Mouse (Mus musculus): ENCODE data around the gene A3galt2.

The A3galt2 gene

DNA sequence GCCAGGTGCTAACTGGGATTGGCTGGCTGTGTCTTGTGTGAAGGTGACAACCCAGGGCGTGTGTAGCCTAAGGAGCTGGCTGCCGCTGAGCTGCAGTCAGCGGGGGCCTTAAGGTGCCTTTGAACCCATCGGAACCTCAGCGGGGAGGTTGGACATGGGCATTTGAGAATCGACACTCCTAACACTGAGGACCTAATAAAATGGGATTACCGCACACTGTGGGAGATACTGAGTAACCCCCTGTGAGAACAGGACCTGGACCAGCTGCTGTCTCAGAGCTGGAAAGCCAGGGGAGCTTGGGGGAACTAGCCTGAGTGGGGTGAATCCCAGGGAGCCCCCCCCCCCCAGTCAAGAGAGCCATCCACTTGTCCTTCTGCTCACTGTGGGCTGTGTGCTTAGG lies 1.6 kb upstream of the A3galt2 start:
- no peak for DNase-seq (ENCODE audit: low spot score in 2 of 2)

GRCm38 (mm10) chr4:128755900-128756299 lies 736 bp downstream of the A3galt2 start:
- no peak for DNase-seq (ENCODE audit: low spot score in 2 of 2)

DNA sequence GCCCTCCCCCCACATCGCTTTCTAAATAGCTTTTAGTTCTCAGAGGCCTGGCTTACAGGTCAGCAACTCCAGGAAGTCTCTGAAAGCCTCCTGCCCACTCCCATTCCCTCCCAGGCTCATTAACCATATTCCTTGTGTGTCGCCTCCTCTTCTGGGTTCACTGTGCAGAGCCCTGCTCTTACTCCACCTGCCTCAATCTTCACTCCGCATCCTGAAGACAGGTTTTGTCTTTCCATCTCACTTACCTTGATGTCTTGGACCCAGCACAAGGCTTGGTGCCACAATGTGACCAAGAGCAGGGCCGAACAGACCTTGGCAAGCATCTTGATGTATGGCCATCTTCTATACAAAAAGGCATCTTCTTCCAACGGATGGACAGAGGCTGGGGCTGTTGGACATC lies 4.0 kb downstream of the A3galt2 start:
- no peak for DNase-seq (ENCODE audit: low spot score in 2 of 2)

DNA sequence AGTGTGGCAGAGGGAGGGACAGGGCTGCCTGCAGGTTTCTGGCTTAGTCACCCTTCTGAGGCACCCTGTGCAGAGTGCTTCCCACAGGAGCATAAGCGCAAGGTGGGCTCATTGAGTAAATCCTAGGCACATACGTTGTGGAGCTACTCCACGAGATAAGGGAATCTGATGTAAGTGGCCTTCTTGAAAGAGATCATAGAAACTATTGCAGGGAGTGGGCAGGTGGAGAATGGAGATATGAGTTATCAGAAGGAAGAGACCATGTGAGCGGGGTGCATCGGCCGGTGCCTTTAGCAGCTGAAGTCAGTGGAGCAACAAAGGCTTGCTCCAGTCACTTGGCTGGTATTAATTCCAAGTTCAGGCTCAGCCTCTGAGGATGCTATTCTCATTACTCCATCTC lies 4.9 kb downstream of the A3galt2 start:
- DNase-seq (ENCODE audit: low spot score in 2 of 2) = no peak

DNA sequence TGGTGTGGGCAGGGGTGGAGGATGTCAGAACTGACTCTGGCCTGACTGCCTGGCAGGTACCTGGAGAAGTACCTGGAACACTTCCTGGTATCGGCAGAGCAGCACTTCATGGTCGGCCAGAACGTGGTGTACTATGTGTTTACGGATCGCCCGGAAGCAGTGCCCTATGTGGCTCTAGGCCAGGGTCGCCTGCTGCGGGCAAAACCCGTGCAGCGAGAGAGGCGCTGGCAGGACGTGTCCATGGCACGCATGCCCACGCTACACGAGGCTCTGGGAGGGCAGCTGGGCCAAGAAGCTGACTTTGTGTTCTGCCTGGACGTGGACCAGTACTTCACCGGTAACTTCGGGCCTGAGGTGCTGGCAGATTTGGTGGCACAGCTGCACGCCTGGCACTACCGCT lies 11.8 kb downstream of the A3galt2 start:
- DNase-seq (ENCODE audit: low spot score in 2 of 2) = no peak

DNA sequence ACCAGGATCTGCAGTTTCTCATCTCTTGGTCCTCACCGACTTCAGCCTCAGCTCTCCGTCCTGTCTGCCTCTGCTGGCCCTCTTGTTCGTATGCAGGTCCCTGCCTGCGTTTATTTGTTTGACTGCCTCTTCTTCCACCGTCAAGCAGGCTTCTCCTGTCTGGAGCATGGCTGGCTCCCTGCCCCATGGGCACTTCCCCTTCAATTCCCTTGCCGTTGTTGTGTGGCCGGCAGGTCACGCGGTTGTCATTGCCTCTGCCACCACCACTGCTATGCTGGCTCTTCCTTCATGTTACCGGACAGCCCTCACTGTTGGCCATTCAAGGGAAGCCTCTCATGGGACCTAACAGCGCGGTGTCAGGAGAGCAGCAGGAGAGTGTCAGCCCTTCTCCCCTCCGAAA lies 13.0 kb downstream of the A3galt2 start:
- DNase-seq (ENCODE audit: low spot score in 2 of 2) = no peak

DNA sequence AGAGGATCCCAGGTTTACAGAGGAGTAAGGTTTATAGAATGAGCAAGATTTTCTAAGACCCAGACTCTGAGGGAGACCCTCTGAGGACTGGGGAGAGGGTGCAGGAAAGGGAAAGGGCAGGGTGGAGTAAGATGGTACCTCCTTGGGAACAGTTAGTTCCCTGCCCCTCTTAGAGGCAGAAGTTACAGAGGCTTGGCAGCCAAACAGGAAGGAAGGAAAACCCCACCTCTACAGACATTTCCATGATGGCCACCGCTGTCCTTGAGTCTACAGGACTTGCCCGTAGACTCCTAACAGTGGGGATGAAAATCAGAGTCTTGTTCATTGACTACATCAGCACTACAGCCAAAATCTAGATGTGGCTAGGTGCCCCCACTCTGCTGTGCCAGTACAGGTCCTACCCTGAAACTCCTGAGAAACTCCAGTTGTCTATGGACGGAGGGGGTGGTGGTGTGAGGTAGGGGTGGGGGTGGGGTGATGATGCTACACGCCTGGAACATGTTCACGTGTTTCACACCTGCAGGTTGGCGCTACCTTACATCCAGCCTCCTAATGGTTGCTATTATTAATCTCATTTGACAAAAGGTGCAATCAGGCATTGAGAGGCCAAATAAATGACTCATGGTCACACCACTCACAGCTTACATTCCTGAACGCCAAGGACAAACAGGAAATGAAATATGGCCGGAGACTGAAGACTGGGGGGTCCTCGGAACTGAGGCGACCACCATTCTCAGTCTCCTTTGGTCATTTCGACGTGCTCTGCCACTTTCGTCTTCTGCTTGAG lies 14.6 kb downstream of the A3galt2 start:
- DNase-seq (ENCODE audit: low spot score in 2 of 2) = no peak

DNA sequence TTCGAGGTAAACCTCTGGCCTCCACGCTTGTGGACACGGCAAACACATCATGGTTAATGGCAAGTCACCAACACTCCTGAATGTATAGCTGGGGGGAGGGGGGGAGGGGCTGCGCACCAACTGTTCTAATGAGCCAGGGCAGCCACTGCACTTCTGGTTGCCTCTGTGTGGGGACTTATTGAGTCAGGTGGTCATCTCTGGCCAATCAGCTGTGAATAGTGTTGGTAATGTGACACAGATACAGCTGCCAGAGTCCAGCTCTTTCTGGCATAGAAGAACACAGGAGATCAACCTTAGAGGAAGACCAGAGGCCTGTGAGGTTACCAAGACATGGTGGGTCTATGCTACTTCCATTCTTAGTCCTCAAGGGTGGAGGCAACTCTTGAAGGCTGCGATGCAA lies 15.5 kb downstream of the A3galt2 start:
- DNase-seq (ENCODE audit: low spot score in 2 of 2) = no peak

- DNase-seq (ENCODE audit: low spot score in 2 of 2) = no peak
These were observed 18.7 kb downstream of the A3galt2 start for GRCm38 (mm10) chr4:128773820-128774219.

- DNase-seq (ENCODE audit: low spot score in 2 of 2) = peak in 1 of 2 experiments; percentile 53
These were observed 19.3 kb downstream of the A3galt2 start for GRCm38 (mm10) chr4:128774467-128774866.

DNA sequence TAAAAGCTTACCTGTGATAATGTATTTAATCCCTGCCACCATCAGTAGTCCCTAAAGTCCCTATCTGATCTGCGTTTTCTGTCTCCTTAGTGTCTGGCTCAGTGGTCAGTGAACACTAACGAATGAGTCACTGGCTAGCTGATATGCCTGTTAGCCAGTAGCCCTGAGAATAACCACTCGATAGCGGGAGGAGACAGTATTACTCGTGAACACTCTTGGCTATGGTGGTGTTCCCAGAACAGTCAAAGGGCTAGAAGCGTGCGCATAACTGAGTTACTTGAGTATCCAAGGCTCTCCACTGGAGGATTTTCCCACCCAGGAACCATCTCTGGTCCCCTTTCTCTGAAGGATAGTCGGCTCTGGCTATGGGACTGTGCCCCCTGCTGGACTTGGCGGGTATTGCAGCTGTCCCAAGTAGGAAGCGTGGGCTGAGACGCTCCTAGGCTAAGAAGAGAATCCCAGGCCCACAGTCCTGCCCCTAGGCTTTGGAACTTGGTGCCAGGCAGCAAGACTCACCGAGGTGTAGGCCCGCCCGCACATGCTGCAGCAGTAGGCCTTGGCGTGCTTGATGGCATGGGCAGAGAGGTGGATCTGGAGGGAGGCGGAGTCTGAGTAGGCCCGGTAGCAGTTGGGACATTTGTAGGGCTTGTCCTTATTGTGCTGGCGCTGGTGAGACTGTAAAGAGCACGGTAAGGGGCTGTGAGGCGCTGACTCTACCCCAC lies 21.6 kb downstream of the A3galt2 start:
- peak in 1 of 2 experiments; percentile 68 for DNase-seq (ENCODE audit: low spot score in 2 of 2)

DNA sequence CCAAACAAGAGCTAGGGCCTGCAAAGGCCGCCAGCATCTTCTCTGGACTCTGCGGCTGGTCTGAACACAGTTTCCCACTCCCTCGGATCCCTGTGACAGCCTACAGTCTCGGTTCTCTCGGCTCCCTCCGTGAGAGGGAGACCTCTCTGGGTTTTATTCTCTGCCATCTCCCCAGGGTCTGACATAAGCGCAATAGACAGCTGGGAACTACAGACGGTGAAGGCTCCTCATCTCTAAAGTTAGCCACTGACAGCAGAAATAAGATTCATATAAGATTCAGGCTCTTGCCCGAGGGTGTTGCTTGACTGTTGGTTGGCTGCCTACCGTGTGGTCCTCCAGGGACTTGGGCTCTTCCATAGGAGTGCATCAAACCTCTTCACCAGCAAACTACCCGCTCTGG lies 22.4 kb downstream of the A3galt2 start:
- no peak for DNase-seq (ENCODE audit: low spot score in 2 of 2)

- DNase-seq (ENCODE audit: low spot score in 2 of 2) = no peak
These were observed 26.9 kb downstream of the A3galt2 start for GRCm38 (mm10) chr4:128782037-128782436.

- no peak for DNase-seq (ENCODE audit: low spot score in 2 of 2)
These were observed 27.5 kb downstream of the A3galt2 start for GRCm38 (mm10) chr4:128782645-128783044.

DNA sequence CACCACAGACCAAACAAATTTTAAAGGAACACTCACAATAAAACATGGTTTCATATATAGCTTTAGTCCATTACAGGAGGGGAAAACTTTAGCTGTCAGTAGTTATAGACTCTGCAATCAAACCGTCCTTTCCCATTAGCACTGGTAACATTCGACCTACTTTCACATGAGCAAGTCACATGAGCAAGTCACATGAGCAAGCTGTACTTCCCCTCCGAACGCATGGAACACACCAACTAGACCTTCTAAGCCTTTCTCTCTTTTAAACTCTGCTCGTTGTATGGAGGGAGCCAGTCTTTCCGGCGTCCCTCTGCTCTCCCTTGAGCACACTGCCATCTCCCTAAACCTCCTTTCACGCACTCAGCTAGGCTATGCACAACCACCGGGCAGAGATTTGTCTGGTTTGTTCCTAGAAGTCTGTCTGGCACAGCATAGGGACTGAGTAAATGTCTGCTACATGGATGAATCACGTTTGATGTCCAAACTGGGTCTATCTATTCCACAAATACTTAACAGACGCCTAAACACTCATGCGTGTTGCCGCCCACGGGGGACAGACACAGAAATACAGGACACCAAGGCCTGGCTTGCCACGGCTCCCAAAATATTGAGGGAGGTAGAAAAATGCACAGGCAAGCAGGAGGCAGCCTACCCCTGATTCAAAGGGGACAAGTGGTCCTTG lies 29.9 kb downstream of the A3galt2 start:
- DNase-seq (ENCODE audit: low spot score in 2 of 2) = no peak

DNA sequence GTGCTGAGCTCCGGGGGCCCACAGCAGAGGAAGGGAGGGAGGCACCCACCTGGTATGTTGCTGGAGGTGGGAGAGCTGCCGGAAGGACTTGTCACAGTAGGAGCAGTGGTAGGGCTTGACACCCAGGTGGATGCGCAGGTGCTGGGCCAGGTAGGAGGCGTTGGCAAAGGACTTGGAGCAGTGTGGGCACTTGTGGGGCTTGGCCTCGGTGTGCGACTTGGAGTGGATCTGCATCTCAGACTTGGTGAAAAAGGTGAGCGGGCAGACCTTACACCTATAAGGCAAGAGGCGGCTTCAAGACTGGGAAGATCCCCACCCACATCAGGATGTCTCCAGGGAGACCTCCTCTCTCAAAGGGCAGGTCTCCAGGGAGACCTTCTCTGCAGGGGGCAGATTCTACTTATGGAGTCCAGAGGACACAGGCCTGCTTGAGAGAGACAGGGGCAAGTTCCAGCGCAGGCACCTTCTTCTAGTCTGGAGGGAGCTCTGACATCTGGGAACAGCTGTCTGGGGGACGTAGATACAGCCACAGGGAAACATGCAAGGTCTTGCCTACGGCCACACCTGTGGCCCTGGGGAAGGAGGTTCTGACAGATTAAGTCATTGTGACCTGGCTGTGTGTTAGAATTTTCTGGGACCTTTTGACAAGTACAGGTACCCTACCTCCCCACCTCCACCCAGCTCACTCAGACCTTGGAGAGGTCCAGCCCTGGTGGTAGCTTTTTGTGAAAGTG lies 30.9 kb downstream of the A3galt2 start:
- no peak for DNase-seq (ENCODE audit: low spot score in 2 of 2)

- DNase-seq (ENCODE audit: low spot score in 2 of 2) = no peak
These were observed 32.1 kb downstream of the A3galt2 start for GRCm38 (mm10) chr4:128787023-128787939.

- DNase-seq (ENCODE audit: low spot score in 2 of 2) = no peak
These were observed 32.9 kb downstream of the A3galt2 start for GRCm38 (mm10) chr4:128788108-128788507.

DNA sequence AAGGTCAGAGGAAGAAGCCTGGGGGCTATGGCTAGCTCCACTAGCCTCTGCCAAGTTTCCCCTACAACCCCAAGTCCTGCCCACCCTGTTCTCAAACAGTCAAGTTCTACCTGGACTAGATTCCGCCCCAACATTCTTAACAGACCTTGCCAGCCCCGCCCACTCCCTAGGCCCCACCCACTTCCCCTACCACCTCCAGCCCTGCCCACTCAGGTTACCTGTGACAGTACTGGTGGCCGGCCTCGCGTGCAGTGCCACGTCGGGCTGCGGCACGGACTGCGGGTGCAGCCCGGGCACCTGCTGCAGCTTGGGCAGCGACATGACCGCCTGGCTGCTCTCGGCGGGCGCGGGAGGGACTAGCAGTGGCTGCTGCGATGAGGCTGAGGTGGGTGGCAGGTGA lies 34.5 kb downstream of the A3galt2 start:
- DNase-seq (ENCODE audit: low spot score in 2 of 2) = no peak

- DNase-seq (ENCODE audit: low spot score in 2 of 2) = no peak
These were observed 38.5 kb downstream of the A3galt2 start for GRCm38 (mm10) chr4:128793710-128794109.

DNA sequence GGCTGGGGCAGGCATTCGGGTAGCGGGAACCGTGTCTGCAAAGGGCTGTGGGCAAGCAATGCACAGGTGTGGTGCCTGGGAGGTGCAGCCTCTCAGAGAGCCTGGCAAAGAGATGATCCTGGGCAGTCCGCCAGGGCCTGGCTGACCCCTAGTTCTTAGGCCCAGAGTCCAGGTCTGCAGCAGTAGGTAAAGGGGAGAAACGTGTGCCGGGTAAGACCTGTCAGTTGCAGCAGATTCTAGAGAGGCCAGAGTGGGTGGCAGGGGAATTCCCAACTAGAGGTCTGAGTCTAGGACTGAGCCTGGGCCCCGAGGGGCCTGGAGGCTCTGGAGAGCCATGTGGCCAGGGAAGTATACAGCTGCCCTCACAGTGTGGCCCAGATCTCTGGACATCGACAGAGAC lies 39.0 kb downstream of the A3galt2 start:
- no peak for DNase-seq (ENCODE audit: low spot score in 2 of 2)
